Mouse (Mus musculus): ENCODE measurements at regions not wholly inside any gene's neighbourhood (a gene's known extent, or its start where the extent isn't known, plus 50 kb on each side); places are given as distances from the start of the nearest gene placed in this dataset.

DNA sequence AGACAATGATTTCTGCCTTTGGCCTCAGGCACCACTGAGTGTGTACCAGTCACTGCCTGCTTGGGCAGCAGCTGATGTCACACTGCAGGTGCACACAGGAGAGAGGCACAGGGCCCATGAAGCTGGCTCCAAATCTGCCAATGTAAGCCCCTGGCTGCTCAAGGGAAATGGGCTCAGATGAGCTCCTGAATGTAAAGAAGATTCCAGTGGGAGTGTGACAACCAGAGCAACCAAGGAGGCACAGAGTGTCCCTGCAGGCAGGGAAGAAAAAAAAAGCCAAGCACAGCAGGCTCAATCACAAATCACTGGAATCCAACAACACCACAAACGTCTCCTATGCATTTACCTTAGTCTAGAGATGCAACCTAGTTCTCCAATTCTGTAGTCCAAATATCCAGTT is 151.2 kb upstream of the Tox3 start:
- DNase-seq: no peak

DNA sequence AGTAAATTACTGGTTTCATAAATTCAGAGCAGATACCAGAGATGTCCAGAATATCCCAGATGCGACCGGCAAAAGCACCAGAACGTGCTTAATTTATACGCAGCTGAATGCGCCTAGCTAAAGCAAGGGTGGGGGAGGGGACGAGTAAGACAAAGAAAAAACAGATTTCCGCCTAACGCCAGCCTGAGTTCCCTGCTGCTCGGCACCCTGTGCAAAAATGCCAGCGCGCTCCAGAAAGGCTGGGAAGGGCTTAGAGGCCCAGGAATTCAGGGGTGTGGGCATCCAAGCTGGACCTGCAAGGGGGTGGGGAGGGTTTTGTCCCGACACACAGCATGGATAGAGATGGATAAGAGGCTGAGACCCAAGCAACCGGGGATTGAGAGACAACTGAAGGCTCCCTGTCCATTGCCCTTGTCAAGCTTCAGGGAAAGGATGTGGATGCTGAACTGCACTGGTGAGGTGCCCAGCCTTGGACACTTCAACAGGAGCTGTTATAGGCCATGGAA is 148.6 kb upstream of the Tox3 start:
- no peak for DNase-seq

- DNase-seq: no peak
Observed at GRCm38 (mm10) chr8:90495943-90496371, 147.8 kb upstream of the Tox3 start.

DNA sequence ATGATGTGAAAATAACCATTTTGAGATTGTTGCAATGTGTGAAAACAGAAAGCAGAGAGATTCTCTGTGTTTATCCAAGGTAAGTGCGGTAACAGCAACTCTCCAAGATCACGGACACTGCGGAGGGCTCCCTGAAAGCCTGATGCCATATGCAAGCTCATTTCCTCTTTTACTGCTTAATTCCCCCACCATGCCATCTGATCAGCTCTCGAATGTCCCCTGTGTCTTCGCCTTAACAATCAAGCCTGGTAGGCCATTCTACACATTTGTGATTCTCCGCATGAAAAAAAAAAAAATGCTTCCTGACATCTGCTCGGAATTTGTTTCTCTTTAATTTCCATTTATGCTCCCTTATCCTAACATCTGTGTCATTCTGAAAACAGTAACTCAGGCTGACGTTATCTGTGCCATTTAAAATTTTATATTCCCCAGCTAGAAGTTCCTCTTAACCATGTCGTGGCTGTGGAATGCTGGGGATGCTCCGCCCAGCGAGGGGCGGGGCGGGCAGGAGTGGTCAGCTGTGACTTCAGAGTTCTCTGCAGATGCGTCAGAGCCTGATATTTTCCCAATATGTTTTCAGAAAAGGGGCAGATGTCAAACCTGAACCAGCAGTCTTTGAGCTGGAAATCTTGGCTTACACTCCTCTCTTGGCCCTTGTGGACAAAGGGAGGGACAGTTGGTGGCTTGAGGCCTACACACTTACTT is 144.5 kb upstream of the Tox3 start:
- no peak for DNase-seq

- DNase-seq: no peak
Observed at GRCm38 (mm10) chr8:90491691-90492090, 143.5 kb upstream of the Tox3 start.

DNA sequence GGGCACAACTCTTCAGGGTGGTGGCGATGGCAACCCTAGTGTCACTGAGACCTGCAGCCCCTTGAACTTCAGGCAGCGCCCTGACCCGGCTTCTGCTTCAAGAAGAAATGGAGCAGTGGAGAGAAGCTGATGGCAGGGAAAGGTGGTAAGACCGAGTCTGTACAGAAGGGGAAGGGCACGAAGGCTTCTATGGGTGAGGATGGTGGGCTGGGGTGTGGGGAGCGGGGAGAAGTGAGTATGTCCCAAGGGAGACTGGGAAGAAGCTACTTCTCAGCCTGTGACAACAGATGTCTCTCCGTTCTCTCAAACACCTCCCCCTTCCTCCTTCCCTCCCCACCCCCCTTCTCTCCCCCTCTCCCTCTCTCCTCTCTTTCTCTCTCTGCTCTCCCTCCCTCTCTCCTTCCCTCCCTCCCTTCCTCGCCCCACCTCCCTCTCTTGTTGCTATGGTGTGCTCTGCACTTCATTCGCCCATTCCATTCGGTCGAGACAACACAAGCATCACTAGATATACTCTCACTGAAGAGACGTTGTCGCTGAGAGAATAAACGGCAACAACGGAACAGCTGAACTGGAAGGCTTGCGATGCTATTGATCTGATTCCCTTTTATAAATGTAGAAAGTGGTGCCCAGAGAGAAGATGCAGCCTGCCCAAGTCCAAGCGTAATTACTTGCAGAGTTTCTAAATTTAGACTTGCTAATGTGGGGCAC is 142.7 kb upstream of the Tox3 start:
- DNase-seq: no peak

GRCm38 (mm10) chr8:90486556-90486955 is 138.4 kb upstream of the Tox3 start:
- no peak for DNase-seq

DNA sequence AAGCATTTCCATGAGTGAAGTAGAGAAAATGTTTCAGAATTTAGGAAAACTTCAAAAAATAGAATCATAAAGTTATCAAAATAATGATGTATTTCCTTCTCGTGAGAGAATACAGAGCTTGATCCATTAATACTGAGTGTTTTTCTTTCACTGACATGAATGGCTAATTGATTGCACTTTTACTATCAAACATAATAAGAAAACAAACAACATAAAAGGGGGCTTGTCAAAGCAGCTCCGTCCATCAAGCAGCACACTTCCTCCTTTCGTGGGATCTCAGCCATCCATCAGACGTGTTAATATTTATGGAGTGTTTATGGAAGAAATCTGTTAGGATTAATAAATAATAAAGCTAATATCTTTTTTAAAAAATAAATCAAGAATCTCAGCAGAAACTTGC is 130.0 kb upstream of the Tox3 start:
- DNase-seq: no peak

DNA sequence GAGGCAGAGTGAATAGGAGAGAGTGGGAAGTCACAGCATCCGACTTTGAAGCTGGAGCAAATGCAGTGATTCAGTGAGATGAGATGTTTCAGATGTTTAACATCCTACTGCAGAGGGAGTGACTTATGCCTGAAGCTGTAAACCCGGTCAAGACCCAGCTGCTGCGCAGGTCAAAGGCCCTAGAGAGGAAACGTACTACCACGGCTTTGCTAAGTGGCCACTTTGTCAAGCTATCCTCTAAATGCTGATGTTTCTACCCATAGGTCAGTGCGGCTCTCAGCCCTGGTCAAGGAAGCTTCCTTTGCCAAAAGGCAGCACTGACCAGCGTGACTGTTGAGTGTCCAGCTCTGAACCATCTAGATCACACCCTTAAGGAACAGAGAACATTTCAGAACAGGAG is 125.9 kb upstream of the Tox3 start:
- no peak for DNase-seq

GRCm38 (mm10) chr8:90470826-90471225 is 122.7 kb upstream of the Tox3 start:
- DNase-seq: no peak

- no peak for DNase-seq
Observed at GRCm38 (mm10) chr8:90463708-90464107, 115.6 kb upstream of the Tox3 start.

DNA sequence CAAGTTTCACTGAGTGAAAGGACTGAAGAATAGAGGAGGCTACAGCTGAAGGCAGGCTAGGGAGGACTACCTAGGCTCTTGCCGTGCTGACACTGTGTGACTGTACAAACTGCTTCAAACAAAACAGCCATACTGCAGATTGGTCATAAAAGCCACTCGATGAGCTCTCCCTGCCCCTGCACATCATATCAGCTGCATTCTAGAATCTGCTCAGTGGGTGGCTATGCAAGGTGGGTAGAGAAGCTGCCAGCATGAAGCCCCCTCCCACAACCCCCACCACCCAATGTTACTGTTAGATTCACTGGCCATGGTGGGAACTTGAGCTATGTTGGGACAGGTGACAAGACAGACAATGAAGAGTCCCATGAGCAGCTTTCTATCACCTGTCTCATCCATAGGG is 107.2 kb upstream of the Tox3 start:
- no peak for DNase-seq

DNA sequence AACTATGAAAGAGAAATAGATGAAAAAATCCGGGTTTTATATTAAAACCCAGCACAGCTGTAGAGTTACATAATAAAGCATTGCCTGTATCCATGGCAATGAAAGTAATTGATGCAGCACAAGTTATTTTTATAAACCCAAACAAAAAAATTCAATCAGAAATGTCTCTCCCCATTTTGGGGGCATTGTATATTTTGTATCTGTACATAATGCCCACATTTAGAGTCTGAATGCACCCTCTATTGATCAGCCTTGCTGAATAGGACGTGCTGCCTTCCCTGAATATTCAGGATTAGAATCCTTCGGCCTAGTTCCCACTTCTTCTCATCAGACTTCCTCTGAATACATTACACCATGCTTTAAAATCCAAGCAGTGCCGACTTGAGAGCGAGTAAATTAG is 106.0 kb upstream of the Tox3 start:
- DNase-seq: no peak

DNA sequence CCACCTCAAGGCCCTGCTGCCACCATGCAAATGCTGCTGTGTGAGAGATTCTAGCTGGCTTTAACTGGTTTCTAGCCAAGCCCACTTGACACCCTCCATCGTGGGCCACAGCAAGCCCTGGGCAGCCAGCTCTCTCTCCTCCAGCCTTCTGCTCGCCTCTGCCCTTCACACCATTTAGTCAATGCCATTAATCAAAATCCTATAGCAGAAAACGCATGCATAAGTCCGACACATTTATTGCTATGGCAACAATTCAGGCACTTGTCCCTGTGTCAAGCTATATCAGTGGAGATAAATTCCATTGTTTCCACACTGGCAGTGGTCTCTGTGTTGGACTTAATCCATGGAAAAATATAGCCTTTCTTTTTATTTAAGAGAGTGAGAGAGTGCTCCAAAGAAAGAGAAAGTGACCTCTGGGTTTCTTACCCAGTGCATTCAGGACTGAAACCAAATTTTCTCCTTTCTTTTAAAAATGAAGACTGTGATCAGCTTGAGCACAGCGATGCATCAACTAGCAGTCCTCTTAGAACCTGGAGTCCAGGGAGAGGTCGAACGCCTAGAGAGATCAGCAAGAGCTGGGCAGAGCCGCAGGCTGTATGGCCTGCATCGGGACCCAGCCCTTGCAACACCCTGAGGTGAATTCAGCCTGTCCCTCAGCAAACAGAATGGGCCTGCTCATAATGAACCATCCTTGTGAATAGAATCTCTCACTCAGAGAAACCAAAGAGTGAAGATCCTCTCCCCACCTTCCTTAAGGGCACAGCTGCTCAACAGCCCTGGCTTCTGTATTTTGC is 93.1 kb upstream of the Tox3 start:
- DNase-seq: no peak

DNA sequence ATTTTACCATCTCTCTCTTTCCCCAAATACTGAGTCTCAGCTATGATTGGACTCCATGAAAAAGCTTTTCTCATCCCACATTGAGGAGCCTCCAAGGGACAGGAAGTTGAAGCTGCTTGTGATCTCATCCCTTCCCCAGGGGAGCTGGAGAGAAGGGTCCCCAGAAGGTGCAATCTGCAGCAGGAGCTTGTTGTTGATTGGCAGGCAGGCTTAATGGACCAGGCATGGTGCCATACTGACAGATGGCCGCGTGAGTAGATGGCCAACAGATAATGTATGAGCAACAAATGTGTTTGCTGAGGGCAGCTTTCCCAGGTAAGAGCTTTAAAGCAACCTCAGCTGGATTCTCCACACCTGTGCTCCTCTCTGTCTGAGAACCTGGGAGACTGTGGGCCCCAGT is 65.9 kb upstream of the Tox3 start:
- DNase-seq: peak; percentile 38
